Mouse (Mus musculus) right cerebral cortex, postnatal 10 days (tissue): Measurements from ENCODE around the gene Zfp784.
A peak's percentile ranks its signal among the peaks of the same experiment; 100 is the strongest.
"Not testable (repeated sequence)": the region's sequence is repeated elsewhere in the genome, so short reads cannot be mapped to it uniquely, and the experiment has no call there.

Experiments used
- DNase-seq, 2 experiments: peaks; one replicate each; pipeline ENCODE4 v3.0.0; 2021; ENCODE audit warnings: low spot score in 2 of 2

The Zfp784 gene

GRCm38 (mm10) chr7:5020685-5021084, 17.6 kb downstream of the Zfp784 start:
- peak; percentile 45 to 50 for DNase-seq

DNA sequence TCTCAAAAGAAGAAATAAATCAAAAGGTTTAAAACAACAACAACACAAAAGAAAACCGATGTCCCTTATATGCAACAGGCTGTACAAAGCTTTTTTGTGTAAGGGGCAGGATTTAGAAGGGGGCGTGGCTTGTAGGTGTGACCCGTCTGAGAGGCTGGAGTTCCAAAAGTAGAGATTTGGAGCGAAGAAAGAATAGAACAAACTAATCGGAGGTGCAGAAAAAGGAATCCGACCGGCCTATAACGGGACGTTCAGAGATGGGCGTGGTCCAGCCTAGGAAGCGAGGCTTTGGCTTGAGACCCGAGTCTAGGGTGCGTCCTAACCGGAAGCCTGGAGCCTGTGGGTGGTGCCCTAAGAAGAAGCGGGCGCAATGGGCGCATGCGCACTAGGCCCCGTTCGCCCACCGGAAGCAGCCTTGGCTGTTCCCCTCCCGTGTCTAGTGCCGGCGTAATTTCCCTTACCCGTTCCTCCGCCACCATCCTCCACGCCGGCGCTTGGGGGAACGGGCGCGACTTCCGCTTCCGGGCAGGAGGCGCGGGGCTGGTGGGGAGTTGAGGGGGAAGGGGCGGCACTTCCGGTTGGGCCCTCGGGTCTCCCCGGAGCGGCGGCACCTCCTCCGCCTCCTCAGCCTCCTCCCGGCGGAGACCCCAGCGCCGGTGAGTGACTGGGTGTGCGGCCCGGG, 18.1 kb downstream of the Zfp784 start, which contains the start of the genes Zfp865 and Ccdc106:
Gene Zfp865, plus strand, starts transcription at position 377 of the 682 bp plus-strand sequence.
Gene Ccdc106, plus strand, starts transcription at position 554 of the 682 bp plus-strand sequence.
- peak; percentile 99 for DNase-seq

DNA sequence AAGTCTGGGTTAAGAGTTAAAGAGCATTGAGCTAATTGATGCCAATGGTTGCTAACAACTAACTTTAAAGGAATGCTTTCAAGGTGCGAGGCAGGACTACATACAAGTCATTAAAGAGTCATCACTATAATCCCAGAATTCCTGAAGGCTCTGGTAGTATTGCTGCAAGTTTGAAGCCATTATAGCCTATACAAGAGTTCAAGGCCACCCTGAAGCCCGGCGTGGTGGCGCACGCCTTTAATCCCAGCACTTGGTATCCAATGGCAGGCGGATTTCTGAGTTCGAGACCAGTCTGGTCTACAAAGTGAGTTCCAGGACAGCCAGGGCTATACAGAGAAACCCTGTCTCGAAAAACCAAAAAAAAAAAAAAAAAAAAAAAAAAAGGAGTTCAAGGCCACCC, 18.7 kb downstream of the Zfp784 start:
- DNase-seq = not testable (repeated sequence)

DNA sequence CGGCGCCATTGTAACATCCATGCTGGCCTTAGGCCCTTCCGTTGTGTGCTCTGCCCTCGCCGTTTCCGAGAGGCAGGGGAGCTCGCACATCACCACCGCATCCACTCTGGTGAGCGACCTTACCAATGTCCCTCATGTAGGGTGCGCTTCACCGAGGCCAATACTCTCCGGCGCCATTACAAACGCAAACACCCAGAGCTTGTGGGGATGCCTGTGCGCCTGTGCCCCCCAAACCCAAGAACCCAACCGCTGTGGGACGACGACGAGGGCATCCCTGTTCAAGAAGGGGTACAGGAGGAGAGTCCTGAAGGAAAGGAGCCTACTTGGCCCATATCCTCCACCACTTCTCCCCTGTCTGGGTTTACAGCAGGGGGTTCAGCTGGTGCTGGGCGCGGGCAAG, 20.3 kb downstream of the Zfp784 start:
- DNase-seq = peak in 1 of 2 experiments; percentile 38

DNA sequence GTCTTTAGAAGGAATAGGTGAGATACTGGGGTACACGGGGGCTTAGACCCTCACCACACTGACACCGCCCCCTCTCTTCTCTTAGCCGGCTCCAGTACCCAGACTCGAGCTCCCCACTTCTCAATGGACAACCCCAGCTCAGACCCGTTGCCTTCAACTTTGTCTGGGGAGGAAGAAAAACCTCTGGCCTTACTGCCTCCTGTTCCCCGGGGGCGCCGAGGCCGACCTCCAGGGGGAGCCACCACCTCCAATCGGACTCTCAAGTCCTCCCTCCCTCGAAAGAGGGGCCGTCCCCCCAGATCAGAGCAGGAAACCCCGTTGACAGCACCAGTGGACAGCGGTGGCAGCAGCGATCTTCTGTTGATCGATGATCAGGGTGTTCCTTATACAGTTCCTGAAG, 20.9 kb downstream of the Zfp784 start:
- peak in 1 of 2 experiments; percentile 52 for DNase-seq

GRCm38 (mm10) chr7:5016920-5017319, 21.3 kb downstream of the Zfp784 start:
- DNase-seq = no peak

DNA sequence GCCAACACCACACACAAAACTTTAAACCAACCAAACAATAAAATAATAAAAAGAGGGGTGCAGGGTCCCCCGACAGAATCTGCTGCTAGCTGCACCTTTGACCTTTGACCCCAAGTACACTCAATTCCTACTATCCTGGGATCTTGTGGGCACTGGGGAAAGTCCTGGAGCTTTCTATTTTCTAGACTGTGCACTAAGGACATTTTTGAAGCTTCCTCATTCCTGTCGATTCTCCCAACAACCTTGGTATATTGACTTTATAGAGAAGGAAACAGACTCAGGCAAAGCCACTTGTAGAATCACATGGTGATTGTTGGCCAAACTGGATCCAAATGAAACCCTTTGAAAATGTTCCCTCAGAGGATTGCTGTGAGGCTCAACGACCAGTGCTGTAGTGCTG, 22.2 kb downstream of the Zfp784 start:
- DNase-seq = no peak

DNA sequence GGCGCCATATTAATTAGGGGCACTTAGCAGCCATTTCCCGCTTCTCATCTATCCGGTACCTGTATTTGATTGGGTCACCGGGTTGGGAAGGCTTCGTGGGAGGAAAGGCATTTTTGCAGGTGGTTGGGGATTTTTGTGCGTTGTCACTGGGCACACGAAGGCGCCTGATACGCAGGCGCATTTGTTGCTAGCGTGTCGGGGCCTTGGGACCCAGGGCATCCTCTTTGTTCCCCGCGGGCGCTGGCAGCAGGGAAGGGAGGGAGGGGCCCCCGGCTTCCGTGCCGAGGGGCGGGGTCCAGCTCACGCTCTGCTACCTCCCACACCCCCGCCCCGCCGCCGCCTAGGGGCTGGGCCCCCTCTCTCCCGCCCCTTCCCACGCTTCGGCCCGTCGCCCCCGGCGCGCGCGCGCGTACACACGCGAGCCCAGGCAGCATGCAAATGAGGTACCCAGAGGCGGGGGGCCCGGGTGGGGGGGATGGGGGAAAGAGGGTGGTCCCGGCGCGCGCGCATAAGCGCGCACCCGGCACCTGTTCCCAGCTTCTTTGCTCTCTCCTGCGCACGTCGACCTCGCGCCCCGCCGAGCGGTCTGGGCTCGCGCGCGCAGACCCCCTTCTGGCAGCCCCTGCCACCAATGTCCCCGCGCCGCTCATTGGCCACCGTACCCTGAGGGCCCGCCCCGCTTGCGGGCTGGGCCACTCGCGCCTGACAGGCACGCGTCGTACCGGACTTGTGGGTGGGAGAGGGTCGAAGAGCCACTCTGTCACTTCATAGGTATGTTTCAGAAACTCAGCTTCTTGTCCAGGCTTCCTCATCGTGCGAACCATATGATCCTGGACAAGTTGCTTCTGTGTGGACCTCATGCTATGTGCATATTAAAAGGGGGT, 22.9 kb downstream of the Zfp784 start, which contains the start of gene Gm44973:
Gene Gm44973, plus strand, starts transcription at position 379 of the 884 bp plus-strand sequence.
- peak; percentile 95 for DNase-seq

GRCm38 (mm10) chr7:5014251-5015117, 23.8 kb downstream of the Zfp784 start, which contains the start of the genes Zfp524 and Fiz1:
Gene Zfp524, plus strand, starts transcription at chr7:5014415.
Gene Fiz1, minus strand, starts transcription at chr7:5014697.
- DNase-seq = peak; percentile 97

- peak in 1 of 2 experiments; percentile 42 for DNase-seq
These were observed 25.3 kb downstream of the Zfp784 start for GRCm38 (mm10) chr7:5012681-5013513.

DNA sequence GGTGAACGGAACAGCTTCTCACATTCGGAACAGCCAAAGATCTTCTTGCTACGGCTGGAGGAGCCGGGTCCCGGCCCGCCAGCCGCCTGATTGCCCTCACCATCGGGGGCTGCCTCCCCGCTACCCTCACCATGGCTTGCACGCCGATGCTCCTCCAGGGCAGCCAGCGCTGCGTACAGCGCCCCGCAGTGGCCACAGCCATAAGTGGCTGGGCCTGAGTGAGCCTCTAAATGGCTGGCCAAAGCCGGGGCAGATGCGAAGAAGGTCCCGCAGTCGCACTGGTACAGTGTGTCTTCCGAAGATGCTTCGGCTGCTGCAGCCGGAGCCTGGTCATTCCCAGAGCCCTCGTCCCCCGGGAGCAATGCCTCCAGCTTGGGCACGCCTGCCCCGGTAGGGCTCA, 30.0 kb downstream of the Zfp784 start:
- no peak for DNase-seq

DNA sequence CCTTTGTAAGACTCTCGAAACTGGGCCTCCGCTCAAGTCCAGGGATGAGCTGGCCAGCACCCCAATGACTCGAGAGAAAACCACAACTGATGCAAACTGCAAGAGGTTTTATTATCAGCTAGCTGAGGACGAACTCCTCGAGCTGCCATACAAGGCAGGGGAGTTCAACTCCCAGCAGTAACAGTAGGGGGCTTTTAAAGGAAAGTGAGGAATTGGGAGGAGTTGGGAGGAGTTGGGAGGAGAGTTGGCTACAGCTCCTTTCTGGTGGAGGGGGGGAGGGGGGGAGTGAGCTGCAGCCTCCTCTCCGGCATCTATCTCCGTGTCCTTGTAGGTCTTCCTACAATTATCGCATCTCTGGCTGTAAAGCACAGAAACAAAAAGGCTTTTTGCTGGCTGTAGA, 35.4 kb downstream of the Zfp784 start:
- DNase-seq = not testable (repeated sequence)

GRCm38 (mm10) chr7:4999876-5000275, 38.4 kb downstream of the Zfp784 start:
- no peak for DNase-seq

DNA sequence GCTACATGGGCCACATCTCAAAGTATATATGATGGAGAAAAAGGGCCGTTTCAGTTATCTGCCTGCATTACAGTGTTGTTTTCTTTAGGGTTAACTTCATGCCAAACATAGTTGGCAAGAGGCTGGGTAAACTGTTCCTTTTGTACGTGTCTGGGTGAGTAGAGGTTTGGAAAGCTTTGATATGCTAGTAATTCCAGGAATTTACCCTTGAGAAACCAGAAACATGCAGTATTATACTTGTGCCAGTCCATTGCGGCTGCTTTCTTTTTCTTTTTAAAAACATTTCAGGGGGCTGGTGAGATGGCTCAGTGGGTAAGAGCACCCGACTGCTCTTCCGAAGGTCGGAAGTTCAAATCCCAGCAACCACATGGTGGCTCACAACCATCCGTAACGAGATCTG, 41.3 kb downstream of the Zfp784 start:
- no peak for DNase-seq

- DNase-seq = peak; percentile 95 to 97
These were observed 42.0 kb downstream of the Zfp784 start, which contains the start of gene Zfp579 for GRCm38 (mm10) chr7:4996003-4996895. Gene Zfp579, minus strand, starts transcription at chr7:4996158.

DNA sequence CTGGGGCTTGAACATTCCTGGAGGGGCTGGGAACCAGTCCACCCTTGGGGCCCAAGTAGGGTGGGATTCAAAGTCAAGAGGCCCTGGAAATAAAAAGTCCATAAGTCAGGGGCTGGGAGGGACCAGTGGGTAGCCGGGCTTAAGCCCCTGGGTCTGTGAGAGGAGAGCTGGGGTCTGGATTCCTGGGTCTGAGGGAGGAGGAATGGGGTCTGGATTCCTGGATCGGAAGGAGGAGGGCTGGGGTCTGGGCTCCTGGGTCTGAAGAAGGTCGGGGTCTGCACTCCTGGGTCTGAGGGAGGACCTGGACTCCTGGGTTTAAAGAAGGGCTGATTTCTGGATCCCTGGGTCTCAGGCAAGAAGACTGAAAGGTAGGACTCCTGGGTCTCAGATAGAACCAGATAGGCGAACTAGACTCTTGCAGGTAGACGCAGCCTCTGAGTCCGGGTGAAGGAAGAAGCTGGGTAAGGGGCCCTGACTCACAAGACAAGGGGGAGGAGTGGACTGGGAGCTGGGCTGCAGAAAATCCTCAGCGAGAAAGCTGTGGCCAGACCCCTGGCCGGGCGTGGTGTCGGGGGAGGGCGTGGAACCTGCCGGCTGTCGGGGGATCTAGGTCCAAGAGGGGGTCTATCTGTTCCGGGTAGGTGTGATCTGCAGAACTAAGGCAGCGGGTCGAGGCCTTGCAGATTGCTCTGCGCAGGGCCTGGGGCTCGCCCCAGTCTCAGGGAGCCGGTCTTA, 42.8 kb downstream of the Zfp784 start:
- no peak for DNase-seq

- no peak for DNase-seq
These were observed 44.1 kb downstream of the Zfp784 start for GRCm38 (mm10) chr7:4993999-4994788.
